Mouse (Mus musculus): ENCODE data around the gene Smpd4. TPM values are rescaled to one million over a fixed set of nuclear protein-coding genes. Genes with fewer than 3 reads are reported as not detected.
A peak's percentile ranks its signal among the peaks of the same experiment; 100 is the strongest.

Smpd4 gene
- total and polyA plus RNA-seq, 2 experiments from 2014 or later, result 26.2 to 48.3 TPM

DNA sequence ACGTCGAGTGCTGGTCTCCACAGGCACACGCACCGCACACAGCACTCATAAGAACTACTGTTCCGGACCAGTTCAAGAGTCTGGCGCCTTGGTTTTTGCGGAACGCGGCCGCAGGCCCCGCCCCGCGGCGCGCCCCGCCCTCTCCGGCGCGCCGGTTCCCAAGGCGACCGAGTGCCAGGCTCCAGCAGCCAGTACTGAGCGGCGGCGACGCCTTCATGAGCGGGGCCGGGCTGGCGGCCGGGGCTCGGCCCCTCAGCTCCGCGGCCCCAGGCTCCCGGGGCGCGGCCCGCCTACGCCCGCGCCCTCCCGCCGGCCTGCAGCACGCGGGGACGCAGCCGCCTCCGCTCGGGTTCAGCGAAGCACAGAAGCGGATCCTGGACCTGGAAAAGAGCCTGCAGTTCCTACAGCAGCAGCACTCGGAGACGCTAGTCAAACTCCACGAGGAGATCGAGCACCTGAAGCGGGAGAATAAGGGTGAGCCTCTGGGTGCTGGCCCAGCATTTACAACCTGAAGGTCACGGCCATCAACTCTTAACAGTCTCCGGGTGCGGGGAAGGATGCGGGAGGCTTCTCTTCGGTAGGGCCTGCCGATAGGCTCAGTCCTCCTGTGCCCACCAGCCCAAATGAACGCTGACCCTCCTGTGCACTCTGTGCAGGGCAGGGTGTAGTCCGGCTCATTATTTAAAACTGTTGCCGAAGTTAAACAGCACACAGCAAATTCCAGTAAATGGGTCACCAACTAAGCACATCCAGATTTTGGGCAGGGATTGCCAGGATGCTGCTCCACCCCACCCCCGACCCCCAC, 27.4 kb downstream of the Smpd4 start, which contains the start of gene Ccdc74a:
TSS of gene Ccdc74a (plus strand) at position 161 of the 805 bp plus-strand sequence.
- peak within 1 kb of the TSS; percentile 40; the same call in 1 of the 2 replicates for H3K27ac ChIP-seq (ENCODE audit: low read depth, low read length)
- H3K4me1 ChIP-seq (ENCODE audit: insufficient read depth), result no peaks in the 10 kb centered on the region
- no peak for TF ChIP-seq CTCF (IDR thresholded peaks at IDR 0.05; ENCODE audit: low read depth)
- no peaks in the 10 kb centered on the region for H3K27me3 ChIP-seq (ENCODE audit: insufficient read depth, low read length)
- peak within 1 kb of the TSS; percentile 75 for H3K4me3 ChIP-seq (ENCODE audit: low read depth, low read length)
- peaks cover 30% of the 10 kb centered on the region for H3K36me3 ChIP-seq (ENCODE audit: insufficient read depth)
- peak within 1 kb of the TSS; percentile 77 for H3K4me2 ChIP-seq (ENCODE audit: low read depth)
- H3K9me3 ChIP-seq (ENCODE audit: low read length), result no peaks in the 10 kb centered on the region
- DNase-seq (peak; percentile 83), ATAC-seq (peak; percentile 96)
- WGBS, result 3% methylated on average over 59 of the region's 65 CpGs
- peak within 1 kb of the TSS; percentile 63 for H3K9ac ChIP-seq

DNA sequence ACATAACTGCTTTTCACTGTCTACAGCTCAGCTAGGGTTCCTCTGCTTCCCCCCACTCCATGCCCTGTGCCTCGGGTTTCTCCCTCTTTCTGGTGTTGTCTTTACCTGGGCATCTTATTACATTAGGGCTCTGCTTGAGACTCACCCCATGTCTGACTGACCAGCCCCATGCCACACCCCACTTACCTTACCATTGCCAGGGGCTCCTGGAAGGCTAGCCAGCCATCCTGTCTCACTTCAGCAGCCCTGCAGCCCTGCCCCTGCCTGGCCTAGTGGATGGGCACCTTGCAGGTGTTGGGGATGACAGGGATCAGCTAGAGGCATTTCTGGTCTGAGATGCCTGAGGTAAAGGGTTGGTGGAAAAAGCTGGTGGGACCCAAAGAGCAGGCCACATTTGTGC, 28.0 kb downstream of the Smpd4 start:
- peak overlapping the region; percentile 75 for H3K4me3 ChIP-seq (ENCODE audit: low read depth, low read length)
- no peak for DNase-seq
- no peak overlapping the region; the same call in 1 of the 2 replicates for H3K9ac ChIP-seq
- no peak for TF ChIP-seq CTCF (IDR thresholded peaks at IDR 0.05; ENCODE audit: low read depth)
- no peaks in the 10 kb centered on the region for H3K4me1 ChIP-seq (ENCODE audit: insufficient read depth)
- H3K4me2 ChIP-seq (ENCODE audit: low read depth), result peak overlapping the region; percentile 77
- no peaks in the 10 kb centered on the region for H3K27me3 ChIP-seq (ENCODE audit: insufficient read depth, low read length)
- WGBS, result 29% methylated on average over 1 of the region's 1 CpGs
- no peaks in the 10 kb centered on the region for H3K9me3 ChIP-seq (ENCODE audit: low read length)
- H3K36me3 ChIP-seq (ENCODE audit: insufficient read depth), result peaks cover 33% of the 10 kb centered on the region
- no peak overlapping the region for H3K27ac ChIP-seq (ENCODE audit: low read depth, low read length)
- no peak for ATAC-seq

DNA sequence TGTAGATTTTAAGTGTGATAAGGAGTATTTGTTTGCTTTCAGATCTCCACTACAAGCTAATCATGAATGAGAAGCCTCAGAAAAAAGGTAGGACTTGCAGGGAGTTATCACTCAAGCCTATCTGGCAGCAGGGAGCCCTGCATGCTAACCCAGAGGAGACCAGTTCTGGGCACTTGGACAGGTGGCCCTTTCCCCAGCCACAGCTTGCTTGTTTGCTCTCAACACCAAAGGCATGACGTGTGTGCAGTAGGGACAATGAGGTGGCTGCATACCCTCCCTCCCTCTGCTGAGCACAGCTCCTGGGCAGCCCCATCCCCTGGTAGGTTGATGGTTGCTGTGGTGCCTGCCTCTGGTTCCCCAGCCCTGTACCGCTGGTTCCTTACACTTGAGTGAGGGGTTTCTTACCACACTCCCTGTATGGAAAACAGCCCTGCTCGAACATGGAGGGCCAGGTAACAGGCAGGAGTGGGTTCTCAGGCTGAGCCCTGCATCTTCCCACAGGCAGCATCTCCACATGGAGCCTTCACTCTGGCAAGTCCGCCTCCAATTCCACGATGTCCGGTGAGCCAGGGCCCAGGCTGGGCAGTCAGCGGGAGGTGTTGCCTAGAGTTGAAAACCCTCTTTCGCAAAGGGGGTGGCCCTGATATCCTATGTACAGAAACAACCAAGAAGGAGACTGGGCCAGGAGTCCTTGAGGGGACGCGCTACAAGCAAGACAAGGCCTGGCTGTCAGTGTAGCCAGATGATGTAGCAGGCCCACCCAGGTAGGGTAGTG, 28.6 kb downstream of the Smpd4 start:
- Histone ChIP-seq H3K4me2 (ENCODE audit: low read depth) (no peak overlapping the region), H3K9me3 (ENCODE audit: low read length) (no peaks in the 10 kb centered on the region), H3K4me1 (ENCODE audit: insufficient read depth) (no peaks in the 10 kb centered on the region), H3K36me3 (ENCODE audit: insufficient read depth) (peaks cover 33% of the 10 kb centered on the region), H3K4me3 (ENCODE audit: low read depth, low read length) (no peak overlapping the region), H3K27ac (ENCODE audit: low read depth, low read length) (no peak overlapping the region), H3K9ac (no peak overlapping the region), H3K27me3 (ENCODE audit: insufficient read depth, low read length) (no peaks in the 10 kb centered on the region)
- TF ChIP-seq CTCF (IDR thresholded peaks at IDR 0.05; ENCODE audit: low read depth), result no peak
- ATAC-seq (no peak), DNase-seq (no peak)
- WGBS, result 85% methylated on average over 10 of the region's 10 CpGs

DNA sequence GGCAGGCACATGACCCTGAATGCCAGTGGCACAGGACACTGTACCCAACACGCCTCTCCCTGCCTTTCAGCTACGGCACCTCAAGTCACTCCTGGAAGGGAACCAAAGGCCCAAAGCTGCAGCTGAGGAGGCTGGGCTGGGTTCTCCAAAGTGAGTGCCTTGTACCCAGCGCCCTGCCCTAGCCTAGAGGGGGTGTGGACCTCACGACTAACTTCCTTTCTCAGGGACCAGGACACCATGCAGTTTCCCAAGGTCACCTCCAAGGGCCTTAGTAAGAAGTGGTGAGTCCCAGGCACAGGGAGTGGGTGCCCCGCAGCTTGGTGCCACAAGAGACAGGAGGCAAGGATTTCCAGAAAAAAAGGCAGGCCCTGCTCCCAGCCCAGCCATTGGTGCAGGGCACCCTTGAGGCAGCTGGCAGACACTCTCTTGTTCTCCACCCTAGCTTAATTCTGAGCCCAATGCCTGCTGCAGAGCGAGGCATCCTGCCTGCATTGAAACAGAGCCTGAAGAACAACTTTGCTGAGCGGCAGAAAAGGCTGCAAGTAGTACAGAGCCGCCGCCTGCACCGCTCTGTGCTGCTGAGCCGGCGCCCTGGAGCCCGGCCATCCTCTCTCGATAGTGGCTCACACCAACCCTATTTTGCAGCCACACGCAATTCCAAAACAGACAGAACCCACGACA, 30.9 kb downstream of the Smpd4 start:
- DNase-seq (no peak), ATAC-seq (no peak)
- Histone ChIP-seq H3K9ac (no peak overlapping the region), H3K27me3 (ENCODE audit: insufficient read depth, low read length) (no peaks in the 10 kb centered on the region), H3K4me3 (ENCODE audit: low read depth, low read length) (no peak overlapping the region), H3K9me3 (ENCODE audit: low read length) (no peaks in the 10 kb centered on the region), H3K27ac (ENCODE audit: low read depth, low read length) (no peak overlapping the region), H3K4me1 (ENCODE audit: insufficient read depth) (no peaks in the 10 kb centered on the region), H3K36me3 (ENCODE audit: insufficient read depth) (peaks cover 53% of the 10 kb centered on the region), H3K4me2 (ENCODE audit: low read depth) (no peak overlapping the region)
- WGBS, result 80% methylated on average over 16 of the region's 16 CpGs
- TF ChIP-seq CTCF (IDR thresholded peaks at IDR 0.05; ENCODE audit: low read depth), result no peak

DNA sequence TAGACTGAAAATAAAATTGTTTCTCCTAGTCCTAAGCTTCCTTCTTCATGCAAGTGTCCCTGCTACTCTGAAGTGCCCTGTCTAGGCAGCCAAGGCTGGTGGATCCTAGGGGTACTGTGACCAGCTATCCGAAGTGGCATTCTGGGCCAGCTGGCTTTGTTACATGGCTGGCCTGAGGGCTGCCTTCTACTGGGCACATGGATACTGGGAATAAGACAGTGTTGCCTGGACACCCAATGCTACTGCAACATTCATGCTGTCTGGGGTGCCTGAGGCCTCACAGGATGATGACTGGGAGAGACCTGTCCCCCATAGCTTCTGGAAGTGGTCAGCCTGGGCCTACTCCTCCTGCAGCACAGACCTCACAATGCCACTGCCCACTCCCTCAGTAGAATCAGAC, 31.6 kb downstream of the Smpd4 start:
- Histone ChIP-seq H3K27me3 (ENCODE audit: insufficient read depth, low read length) (no peaks in the 10 kb centered on the region), H3K9ac (no peak overlapping the region), H3K27ac (ENCODE audit: low read depth, low read length) (no peak overlapping the region), H3K36me3 (ENCODE audit: insufficient read depth) (peaks cover 59% of the 10 kb centered on the region), H3K4me1 (ENCODE audit: insufficient read depth) (no peaks in the 10 kb centered on the region), H3K9me3 (ENCODE audit: low read length) (no peaks in the 10 kb centered on the region), H3K4me2 (ENCODE audit: low read depth) (no peak overlapping the region), H3K4me3 (ENCODE audit: low read depth, low read length) (no peak overlapping the region)
- TF ChIP-seq CTCF (IDR thresholded peaks at IDR 0.05; ENCODE audit: low read depth), result no peak
- DNase-seq (no peak), ATAC-seq (no peak)
- WGBS, result 96% methylated on average over 1 of the region's 1 CpGs

DNA sequence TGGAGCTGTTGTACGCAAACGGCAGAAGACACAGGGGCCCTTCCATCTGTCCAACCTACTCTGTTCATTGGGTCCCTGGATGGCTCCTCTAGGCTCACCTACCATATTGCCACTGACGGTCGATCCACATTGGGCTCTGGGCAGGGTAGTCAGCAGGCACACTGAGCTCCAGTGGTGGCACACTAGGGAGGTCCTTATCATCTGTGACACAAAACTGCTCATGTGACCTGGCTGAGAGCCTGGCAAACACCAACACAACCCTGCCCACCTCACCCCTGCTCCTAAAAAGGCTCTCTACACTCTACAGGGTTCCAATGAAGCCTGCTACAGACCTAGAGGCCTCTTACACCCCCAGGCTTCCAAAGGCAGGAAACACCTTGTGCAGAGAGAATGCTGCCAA, 33.5 kb downstream of the Smpd4 start:
- Histone ChIP-seq H3K4me2 (ENCODE audit: low read depth) (no peak overlapping the region), H3K27me3 (ENCODE audit: insufficient read depth, low read length) (no peaks in the 10 kb centered on the region), H3K36me3 (ENCODE audit: insufficient read depth) (peaks cover 76% of the 10 kb centered on the region), H3K9me3 (ENCODE audit: low read length) (no peaks in the 10 kb centered on the region), H3K9ac (no peak overlapping the region), H3K4me1 (ENCODE audit: insufficient read depth) (no peaks in the 10 kb centered on the region), H3K27ac (ENCODE audit: low read depth, low read length) (no peak overlapping the region), H3K4me3 (ENCODE audit: low read depth, low read length) (no peak overlapping the region)
- 95% methylated on average over 4 of the region's 4 CpGs for WGBS
- no peak for TF ChIP-seq CTCF (IDR thresholded peaks at IDR 0.05; ENCODE audit: low read depth)
- no peak for DNase-seq
- ATAC-seq, result no peak

Measured in forebrain, postnatal 0 days (tissue).